Mouse (Mus musculus) cerebellum, adult 18-20 months (tissue): ENCODE measurements around the gene Ilkap.
A peak's percentile ranks its signal among the peaks of the same experiment; 100 is the strongest.

Source experiments
- DNase-seq, 2 experiments: peaks; one replicate each; pipeline ENCODE4 v3.0.0; 2021

Ilkap gene

DNA sequence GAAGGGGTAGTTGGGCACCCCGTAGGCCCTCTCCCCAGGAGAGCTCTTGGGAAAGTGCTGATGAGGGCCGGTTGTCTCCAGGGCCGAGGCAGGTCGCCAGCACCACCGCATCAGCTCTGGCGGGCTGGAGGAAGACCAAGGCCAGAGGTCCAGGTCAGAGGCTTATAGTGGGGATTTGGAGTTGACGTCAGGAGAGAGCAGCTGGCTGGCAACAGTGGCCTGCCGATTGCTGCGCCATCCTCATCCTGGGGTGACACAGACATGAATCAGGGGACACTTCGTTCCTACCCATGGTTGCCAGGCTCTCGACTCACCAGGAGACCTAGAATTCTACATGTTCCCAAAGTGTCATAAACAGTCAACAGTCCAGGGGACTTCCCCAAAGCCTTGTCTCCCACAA, 42.5 kb downstream of the Ilkap start:
- no peak for DNase-seq

DNA sequence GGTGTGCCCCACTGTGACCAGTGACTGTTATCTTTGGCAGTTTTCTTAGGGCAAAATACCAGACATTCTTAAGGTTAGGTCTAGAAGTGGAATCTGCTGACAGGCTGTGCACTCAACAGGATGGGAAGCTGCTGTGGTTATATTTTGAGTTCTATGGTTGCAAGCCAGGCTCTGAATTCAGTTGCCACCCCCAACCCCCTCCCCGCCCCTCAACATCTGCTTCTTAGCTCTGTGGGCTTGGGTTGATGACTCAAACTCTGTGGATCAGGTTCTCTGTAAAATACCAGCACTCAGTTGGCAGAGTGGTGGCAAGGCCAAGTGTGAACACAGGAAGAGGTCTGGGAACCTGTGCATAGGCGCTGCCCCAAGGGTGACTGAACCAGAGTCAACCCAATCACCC, 46.3 kb downstream of the Ilkap start:
- DNase-seq: no peak

DNA sequence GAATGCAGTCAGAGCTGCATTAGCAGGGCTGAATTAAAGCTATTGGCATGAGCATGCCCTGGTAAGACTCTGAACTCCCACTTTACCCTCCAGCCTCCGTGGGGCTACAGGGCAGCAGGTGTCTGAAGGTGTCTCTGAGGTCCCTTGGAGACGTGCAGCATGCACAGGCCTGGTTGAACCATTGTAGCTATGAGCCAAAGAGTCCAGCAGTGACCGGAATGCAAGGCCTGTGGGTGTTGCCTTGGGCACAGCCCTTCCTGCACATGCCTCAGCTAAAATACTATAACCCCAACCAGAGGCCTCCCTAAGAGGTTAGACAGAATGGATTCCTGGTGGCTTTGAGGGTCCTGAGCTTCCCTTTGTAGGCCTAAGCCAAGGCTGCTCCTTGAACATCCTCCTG, 47.4 kb downstream of the Ilkap start:
- DNase-seq: no peak

DNA sequence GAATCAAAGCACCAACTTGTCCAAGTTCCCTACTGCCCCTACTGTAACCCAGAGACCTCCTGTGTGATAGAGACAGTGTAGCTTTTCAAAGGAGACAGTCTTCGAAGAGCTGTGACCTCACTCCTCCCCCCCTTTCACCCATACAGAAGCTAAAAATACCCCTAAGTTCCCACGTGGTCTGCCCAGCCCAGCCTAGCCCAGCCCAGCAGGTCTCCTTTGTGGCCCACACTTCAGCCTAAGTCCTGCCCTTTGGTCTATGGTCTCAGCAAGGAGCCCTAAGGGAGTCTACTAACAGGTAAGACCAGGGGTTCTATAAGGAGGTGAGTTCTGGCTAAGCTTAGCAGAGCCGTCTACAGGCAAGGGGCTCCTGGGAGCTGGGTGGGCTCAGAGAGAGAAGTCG, 47.8 kb downstream of the Ilkap start, which contains the start of gene Klhl30:
Gene Klhl30 (plus strand): TSS at position 176 of the 400 bp plus-strand sequence.
- DNase-seq: no peak

DNA sequence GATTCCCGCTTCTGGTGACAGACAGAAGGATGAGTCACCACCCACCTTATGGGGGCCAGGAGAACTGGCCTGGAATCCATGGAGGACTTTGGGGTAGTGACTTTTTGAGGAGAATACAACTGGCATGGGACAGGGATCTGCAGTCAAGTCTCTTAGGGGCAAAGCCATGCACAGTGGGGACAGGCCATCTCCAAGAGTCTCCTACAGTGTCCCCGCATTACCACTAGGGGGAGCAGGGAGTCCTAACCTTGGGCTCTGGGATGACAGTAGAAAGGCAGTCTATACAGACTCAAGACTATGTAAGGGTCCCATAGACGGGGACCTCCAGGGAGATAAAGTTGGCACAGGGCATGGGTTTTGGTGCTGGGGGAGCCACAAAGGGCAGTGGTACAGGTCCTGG, 51.7 kb downstream of the Ilkap start:
- DNase-seq: peak; percentile 71 to 72

DNA sequence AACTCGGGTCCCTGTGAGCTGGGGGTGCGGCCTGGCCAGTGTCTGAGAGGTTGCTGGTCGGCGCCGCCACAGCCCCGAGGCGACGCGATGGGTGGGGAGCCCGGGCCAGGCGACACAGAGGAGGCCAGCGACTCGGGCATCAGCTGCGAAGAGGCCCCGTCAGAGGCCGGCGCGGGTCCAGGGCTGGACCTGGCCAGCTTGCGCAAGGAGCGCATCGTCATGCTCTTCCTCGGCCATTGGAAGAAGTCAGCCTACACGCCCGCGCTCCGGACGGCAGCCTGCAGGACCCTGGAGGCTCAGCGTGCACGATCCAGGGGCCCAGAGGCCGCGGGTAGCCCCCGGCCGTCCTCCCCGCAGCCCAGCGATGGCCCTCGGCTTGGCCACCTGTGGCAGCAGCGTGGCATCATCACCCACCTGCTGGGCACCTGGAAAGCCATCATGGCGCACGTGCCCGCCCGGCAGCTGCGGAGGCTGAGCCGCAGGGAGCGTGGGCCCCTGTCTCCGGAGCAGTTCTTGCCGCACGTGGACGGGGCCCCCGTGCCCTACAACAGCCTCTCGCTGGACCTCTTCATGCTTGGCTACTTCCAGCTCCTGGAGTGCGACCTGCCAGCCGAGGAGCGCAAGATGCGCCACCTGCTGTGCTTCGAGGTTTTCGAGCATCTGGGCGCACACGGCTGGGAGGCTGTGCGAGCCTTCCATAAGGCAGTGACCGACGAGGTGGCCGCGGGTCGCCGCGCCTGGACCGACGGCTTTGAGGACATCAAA, 53.5 kb downstream of the Ilkap start:
- peak in 1 of 2 experiments; percentile 15 for DNase-seq

DNA sequence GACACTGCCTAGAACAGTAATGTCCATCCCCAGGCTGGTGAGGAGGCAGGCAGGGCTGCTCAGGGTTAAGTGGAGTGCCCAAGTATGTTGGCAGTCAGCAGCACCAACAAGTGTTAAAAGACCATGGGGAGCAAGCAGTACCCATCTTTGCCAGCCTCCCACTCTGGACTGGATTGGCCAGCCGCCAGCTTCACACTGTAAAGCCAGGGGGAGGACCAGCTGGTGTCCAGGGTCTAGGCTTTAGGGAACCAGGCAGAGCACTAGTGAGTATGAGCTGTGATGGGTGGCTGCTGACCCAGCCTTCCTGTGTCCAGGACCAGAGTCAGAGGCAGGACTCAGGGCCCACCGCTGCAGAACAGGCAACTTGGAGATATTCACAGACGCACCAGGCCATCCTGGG, 54.6 kb downstream of the Ilkap start:
- no peak for DNase-seq

DNA sequence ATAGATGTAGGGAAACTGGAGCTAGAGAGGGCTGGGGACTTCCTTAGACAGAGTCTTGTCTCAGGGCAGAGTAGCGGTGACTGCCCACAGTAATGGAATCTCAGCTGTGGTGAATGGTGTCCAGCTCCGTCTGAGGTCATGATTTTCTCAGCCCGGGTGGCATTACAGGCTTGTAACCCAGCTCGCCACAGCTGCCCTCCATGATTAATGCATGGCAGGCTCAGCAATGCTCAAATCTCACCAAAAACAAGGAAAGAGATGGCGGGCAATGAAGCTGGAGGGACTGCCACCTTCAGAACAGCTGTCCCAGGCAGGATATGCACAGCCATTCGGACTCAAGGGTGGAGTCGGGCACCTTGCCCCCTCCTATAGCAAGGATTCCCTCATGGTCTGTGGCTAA, 61.3 kb downstream of the Ilkap start:
- no peak for DNase-seq

DNA sequence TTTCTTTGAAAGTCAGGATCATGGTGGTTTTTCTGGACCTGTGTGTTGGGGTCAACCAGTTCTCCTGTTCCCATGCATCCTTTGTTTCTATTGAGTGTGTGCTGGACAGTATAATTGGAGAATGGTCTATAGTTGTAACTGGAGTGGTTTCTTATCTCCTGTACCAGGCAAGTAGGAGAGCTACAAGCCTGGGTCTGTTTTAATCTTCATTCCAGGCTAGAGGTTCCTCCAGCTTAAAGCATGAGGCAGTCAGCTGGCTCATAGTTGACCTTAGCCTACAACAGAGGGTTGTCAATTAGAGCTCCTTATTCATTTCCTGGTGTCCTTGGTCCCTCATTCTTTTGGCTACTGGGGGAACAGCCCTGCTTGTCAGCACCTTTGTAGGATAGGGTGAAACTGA, 65.0 kb downstream of the Ilkap start:
- no peak for DNase-seq

DNA sequence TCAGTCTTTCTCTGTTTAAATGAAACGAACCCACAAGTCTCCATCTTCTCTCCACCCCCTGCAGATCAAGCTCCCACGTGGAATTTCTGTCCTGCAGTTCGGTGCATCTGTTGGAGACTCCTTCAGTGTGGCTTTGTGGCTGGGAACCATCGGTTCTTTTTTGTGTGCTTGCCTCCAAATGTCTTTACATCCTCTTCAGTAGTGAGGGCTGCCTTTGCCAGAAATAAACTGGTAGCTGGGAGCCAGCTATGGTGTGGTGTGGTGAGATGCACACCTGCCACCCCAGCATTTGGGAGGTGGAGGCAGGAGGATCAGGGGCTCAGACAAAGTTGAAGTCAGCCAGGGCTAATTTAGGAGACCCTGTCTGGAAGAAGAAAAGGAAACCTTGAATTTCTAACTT, 66.5 kb downstream of the Ilkap start:
- no peak for DNase-seq

DNA sequence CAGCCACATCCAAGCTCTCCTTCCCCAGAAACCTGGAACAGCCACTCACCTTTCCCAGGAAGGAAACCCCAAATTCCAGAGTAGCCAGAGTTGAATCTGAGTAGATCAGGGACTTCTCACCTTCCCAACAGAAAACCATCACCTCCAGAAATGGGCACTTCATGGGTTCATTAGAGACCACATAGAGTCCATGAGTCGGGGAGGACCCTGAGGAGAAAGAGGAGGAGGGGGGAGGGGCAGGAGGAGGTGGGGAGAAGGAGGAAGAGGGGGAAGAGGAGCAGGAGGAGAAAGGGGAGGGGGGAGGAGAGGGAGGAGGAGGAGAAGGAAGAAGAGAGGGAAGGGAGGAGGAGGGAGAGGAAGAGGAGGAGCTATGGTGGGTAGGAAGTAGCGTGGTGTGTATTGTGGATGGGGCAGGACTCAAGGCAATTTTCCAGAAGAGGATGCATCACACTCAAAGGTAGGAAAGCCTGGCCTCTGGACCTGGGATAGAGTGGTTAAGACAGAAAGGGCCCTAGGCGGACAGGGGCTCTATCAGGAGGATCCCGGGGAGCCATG, 73.0 kb downstream of the Ilkap start:
- DNase-seq: no peak

DNA sequence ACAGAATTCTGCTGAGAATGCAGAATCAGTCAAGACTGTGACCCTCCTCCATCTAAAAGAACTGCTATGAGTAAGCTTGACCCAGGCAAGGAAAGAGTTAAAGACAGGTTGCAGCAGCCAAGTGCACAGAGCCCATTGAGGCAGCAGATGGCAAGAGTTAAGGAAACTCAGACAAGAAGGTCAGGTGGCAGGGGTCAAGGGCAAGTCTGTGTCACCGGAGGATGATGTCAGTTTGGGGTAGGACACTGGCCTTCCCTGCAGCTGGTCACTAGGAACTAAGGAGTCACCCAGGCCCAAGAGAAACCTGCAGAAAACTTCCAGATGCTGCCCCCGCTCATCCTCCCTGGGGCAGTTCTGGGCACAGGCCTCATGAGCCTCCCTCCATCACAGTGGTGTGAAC, 74.0 kb downstream of the Ilkap start:
- no peak for DNase-seq
